Mouse (Mus musculus) activated CD4-positive, CD25-positive, alpha-beta regulatory T cell (primary cell): Measurements from ENCODE around the gene Olfr1198. TPM values are rescaled to one million over a fixed set of nuclear protein-coding genes. Genes with fewer than 3 reads are reported as not detected.

ENCODE experiments used
- polyA plus RNA-seq, 2 experiments: library from polyadenylated mRNA; unstranded; fragments of 100-300 nt; shearing (Covaris generic); gene quantifications; one replicate each; pipeline ENCODE4 v1.2.1; 2017

Gene Olfr1198
- polyA plus RNA-seq, result not detected

DNA sequence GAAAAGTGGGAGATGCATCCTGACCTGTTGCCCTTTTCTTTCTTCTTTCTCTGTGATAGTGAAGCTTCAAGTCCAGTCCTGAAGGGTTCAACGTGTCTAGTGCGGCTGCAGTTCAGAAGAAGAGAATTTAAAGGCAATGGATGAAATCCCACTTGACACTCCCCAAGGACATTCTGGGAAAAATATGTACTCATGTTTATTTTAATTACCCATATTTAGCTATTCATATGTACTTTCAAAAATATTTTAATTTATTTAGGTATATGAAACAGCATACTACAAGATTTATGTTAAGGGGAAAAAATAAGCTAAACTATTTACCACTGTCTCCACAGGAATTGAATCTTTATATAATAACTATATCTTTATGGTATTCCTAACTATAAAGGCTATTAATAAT lies at the start of gene Olfr1198:
TSS of gene Olfr1198 (minus strand) at position 101 of the 400 bp plus-strand sequence.

DNA sequence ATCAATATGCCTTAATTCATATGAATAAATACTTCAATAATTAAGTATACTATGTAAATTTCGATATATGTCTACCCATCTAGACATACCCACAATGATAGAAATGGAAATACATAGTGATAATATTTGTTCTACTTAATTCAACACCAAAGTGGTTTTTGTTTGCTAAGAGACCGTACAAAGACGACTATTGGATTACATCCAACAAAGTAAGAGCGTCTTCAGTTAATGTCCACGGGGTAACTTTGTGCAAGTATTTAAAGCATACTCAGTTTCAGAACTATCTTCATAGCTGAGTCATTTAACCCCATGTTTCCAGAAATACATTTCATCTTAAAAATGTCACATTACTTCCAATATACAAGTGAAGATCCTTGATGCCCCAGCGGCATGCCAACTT lies 41.6 kb upstream of the Olfr1198 start, which contains the start of gene Olfr1201:
TSS of gene Olfr1201 (plus strand) at position 301 of the 400 bp plus-strand sequence.

DNA sequence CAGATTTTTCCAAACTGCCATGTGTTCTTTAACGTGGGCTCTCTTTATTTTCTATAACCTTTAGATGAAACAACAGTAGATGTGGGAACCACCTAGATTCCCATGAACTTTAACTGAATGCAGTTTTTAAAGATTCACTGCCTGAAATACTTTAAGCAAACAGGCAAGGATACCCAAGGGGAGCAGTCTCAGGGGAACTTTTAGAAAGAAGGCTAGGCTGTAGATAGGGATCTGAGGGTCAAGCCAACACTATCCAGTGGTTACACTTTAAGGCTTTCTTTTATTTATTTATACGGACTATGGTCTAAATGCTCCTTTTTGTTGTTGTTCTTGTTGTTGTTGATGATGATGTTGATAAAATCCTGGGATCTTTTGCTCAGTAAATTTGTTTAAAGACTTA lies 19.2 kb upstream of the Olfr1198 start, which contains the start of gene Olfr1200:
TSS of gene Olfr1200 (minus strand) at position 101 of the 400 bp plus-strand sequence.

DNA sequence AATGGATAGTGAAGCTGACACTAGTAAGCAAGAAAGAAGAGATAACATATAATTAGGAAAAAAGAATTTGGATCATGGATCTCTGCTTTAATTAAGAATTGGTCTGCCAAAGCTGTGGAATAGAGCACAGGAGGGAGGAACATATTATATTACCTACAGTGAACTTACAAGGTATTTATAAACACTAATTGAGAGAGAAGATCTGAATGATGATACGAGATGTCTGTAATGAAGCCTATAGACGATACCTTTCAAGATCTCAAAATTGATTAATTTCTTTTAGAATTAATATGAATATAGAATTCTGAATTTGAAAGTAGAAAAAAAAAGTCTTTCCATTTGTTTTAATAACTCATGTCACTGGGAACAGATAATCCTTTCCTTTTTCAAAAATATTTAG lies 9.2 kb upstream of the Olfr1198 start, which contains the start of gene Olfr1199:
TSS of gene Olfr1199 (minus strand) at position 101 of the 400 bp plus-strand sequence.

DNA sequence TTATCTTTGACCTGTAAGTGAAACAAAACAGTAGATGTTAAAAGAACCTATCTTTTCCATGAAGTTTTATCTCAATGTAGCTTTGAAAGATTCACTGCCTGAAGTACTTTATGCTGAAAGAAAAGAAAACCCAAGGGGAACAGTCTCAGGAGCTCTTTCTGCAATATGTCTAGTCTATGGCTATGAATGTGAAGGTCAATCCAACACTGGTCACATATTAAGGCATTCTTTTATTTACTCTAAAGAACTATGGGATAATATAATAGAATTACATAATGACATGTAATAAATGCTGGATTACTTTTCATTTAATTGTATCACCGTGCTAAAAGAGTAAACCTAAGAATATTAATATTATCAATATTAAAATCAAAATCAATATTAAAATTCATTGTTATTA lies 18.9 kb downstream of the Olfr1198 start, which contains the start of gene Olfr1197:
TSS of gene Olfr1197 (minus strand) at position 101 of the 400 bp plus-strand sequence.

DNA sequence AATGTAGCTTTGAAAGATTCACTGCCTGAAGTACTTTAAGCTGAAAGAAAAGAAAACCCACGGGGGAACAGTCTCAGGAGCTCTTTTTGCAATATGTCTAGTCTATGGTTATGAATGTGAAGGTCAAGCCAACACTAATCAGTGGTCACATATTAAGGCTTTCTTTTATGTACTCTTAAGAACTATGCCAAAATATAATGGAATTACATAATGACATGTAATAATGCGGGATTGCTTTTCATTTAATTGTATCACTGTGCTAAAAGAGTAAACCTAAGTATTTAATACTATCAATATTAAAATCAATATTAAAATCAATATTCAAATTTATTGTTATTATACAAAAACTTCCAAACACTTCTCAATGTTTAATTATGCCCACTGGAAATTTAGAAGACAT lies 46.7 kb downstream of the Olfr1198 start, which contains the start of gene Olfr1196:
TSS of gene Olfr1196 (minus strand) at position 101 of the 400 bp plus-strand sequence.

Other genes with a start within 250 kb of the Olfr1198 start
- gene Olfr1186, start 232.8 kb downstream of the Olfr1198 start, polyA plus RNA-seq, result not detected
- gene Olfr1188, start 194.4 kb downstream of the Olfr1198 start, polyA plus RNA-seq, result under 1 TPM; 0.30 to 0.65 TPM
- not detected for gene Olfr1189, start 164.9 kb downstream of the Olfr1198 start, polyA plus RNA-seq
- under 1 TPM in 1 of 2 experiments, not detected in 1; 0.19 TPM for gene Olfr1191-ps1, start 110.8 kb downstream of the Olfr1198 start, polyA plus RNA-seq
- gene Olfr1192-ps1, start 102.9 kb downstream of the Olfr1198 start, polyA plus RNA-seq, result under 1 TPM in 1 of 2 experiments, not detected in 1; 0.04 TPM
- gene Olfr1193, start 75.7 kb downstream of the Olfr1198 start, polyA plus RNA-seq, result under 1 TPM in 1 of 2 experiments, not detected in 1; 0.07 TPM
- under 1 TPM; 0.14 to 0.20 TPM for gene Olfr1195, start 62.2 kb downstream of the Olfr1198 start, polyA plus RNA-seq
- gene Olfr1196, start 46.8 kb downstream of the Olfr1198 start, polyA plus RNA-seq, result not detected
- gene Olfr1197, start 19.0 kb downstream of the Olfr1198 start, polyA plus RNA-seq, result not detected
- gene Olfr1199, start 9.1 kb upstream of the Olfr1198 start, polyA plus RNA-seq, result not detected
- under 1 TPM in 1 of 2 experiments, not detected in 1; 0.09 TPM for gene Olfr1200, start 19.1 kb upstream of the Olfr1198 start, polyA plus RNA-seq
- not detected for gene Olfr1201, start 41.7 kb upstream of the Olfr1198 start, polyA plus RNA-seq
- not detected for gene Olfr1202, start 63.1 kb upstream of the Olfr1198 start, polyA plus RNA-seq
- gene Olfr1205, start 78.4 kb upstream of the Olfr1198 start, polyA plus RNA-seq, result under 1 TPM in 1 of 2 experiments, not detected in 1; 0.12 TPM
- gene Olfr1204, start 97.9 kb upstream of the Olfr1198 start, polyA plus RNA-seq, result not detected
- gene Olfr1206, start 111.9 kb upstream of the Olfr1198 start, polyA plus RNA-seq, result under 1 TPM in 1 of 2 experiments, not detected in 1; 0.50 TPM
- under 1 TPM in 1 of 2 experiments, not detected in 1; 0.28 TPM for gene Olfr1208, start 150.9 kb upstream of the Olfr1198 start, polyA plus RNA-seq
- gene Olfr1209, start 163.8 kb upstream of the Olfr1198 start, polyA plus RNA-seq, result under 1 TPM in 1 of 2 experiments, not detected in 1; 0.05 TPM
- not detected for gene Olfr1211, start 186.7 kb upstream of the Olfr1198 start, polyA plus RNA-seq
- gene Olfr1212, start 202.6 kb upstream of the Olfr1198 start, polyA plus RNA-seq, result not detected
- not detected for gene Gm13762, start 228.9 kb upstream of the Olfr1198 start, polyA plus RNA-seq
- not detected for gene Olfr1214, start 241.3 kb upstream of the Olfr1198 start, polyA plus RNA-seq